Mouse (Mus musculus): ENCODE data around the gene Pde4d.

Pde4d gene

GRCm38 (mm10) chr13:109729612-109730011 lies 1279.9 kb downstream of the Pde4d start:
- in situ Hi-C loops (cut with MseI, MboI): loop anchor here (10.0 to 25.0 kb wide), 2 partner anchors 115 to 467 kb away; no protein-coding TSS in a partner anchor

DNA sequence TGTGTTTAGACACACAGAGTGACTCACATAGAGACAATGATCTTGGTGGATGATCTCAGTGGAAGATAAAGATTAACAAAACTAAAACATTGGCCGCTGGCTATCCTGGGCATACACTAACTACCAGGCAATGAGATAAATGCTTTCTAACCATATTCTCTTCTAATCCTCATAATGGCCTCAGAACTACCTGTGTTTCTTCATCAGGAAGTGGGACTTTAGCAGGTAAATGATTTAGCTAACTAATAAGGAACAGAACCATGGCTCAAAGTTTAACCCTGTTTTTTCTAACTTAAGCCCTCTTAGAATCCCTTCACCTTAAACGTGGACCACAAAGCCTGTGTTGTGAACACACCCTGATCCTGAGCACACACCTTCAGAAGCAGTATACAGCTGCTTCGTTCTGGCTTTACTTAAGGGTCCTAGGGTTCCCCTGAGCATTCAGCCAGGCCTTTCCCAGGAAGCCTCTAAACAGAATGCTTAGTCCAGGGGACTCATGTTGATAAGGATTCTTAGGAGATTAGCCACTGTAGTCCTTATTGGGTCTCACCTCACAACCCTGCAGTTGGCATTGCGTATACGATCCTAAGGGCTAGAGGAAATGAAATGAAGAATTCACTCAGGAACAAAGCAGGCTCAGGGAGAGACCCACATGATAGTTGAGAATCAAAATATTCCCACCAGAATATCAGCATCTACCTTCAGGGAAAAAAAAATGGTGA lies 1283.1 kb downstream of the Pde4d start:
- in situ Hi-C loops (cut with MseI, MboI): loop anchor here (10.0 to 25.0 kb wide), 2 partner anchors 118 to 471 kb away; no protein-coding TSS in a partner anchor

DNA sequence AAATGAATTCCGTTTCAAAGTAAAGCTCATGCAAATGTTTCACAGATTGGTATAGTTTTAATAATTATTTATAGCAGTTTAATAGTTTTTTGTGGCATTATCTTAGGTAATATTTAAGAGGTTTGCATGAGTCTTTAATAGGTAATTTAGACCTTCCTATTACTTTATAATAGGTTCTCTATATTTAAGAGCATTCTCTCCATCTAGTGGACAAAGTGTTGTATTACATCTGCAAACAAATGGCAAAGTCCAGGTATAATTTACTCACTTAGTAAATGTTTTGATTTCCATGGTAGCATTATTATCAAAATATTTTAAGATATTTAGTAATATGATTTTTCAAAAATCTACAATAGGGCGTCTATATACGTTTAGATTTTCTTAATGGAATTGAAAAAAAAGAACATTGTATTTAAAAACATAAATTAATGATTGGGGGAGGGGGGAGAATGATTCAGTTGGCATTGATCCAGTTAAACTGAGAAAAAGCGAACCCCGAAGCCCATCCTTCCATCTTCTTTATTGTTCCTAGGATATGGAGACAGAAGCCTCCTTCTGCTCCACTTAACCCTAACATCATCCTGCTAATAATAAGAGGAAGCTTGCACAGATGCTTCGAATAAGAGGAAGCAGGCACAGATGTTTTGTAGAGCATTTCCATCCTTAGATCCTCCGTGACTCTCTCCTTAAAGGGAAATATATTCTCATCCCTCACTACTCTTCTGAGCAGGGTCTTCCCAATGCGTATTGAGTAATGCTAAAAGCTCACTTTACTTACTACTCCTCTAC lies 1286.7 kb downstream of the Pde4d start:
- in situ Hi-C loops (cut with MseI, MboI): loop anchor here (5.0 to 25.0 kb wide), 3 partner anchors 119 to 474 kb away; no protein-coding TSS in a partner anchor

DNA sequence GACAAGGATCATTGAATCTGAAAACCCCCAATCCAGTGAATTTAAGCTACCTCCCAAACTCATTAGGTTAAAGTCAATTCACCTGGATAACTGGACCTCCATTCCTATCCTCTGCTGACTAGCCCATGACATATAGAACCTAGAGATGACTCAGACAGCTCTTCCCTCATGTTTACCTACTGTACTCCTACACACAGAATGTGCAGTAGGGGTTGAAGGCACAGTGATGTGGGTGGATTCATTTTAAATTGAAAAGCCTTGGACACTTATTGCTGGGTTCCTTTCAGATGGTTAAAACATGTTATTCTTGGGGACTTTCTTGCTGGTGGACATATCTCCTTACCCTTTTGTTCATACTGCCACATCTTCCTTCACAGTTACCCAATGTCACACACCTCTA lies 1296.7 kb downstream of the Pde4d start:
- in situ Hi-C loops (cut with MseI, MboI): loop anchor here in 1 of 2 experiments (25.0 kb wide), 1 partner anchor 484 kb away; no protein-coding TSS in a partner anchor

DNA sequence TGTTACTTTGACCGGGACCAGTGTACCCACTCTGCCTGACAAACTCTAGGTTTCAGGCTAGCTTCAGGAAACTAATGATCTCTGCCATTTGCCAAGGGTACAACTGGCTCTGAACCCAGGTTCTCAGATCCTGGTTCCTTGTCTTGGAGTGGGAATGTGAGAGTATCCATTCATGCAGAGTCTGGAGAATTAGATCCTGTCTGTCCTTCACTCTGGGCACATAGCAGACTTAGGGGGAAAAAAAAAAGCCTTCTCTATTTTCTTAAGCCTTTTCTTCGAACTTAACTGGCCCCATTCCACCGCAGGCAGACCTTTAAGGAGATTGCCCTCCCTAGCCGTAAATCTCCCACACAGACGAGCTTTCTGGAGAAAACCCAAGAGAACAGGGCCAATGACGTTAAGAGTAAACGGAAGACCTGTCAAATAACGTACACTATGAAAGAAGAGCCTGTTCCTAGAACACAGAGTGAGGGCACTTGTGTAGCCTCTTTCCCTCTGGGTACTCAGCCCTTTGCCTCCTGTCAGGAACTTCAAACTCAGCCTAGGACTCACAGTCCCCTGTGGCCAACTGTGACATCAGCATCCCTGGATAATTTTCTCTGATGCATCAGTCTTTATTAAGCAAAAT lies 1302.6 kb downstream of the Pde4d start:
- in situ Hi-C loops (cut with MseI, MboI): no loop called here

DNA sequence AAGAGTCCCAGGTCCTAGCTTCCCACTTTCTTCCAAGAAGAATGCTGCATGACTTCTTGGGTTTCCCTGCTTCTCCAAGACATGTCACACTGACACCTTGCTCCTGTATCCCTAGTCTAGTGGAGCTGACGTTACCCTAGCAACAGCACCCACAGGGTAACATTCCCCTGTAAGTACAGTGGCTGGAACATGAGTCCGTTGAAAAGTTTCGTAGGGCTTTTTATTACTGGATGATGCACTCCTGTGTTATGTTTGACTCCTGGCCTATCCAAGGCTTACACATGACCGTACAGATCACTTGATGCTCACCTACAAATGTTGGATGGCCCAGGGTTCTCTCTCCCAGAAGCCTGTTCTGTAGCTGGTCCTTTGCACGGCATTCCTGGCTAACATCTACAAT lies 1307.1 kb downstream of the Pde4d start:
- in situ Hi-C loops (cut with MseI, MboI): no loop called here

GRCm38 (mm10) chr13:109759201-109759600 lies 1309.5 kb downstream of the Pde4d start:
- in situ Hi-C loops (cut with MseI, MboI): no loop called here

GRCm38 (mm10) chr13:109761081-109761480 lies 1311.3 kb downstream of the Pde4d start:
- in situ Hi-C loops (cut with MseI, MboI): no loop called here

DNA sequence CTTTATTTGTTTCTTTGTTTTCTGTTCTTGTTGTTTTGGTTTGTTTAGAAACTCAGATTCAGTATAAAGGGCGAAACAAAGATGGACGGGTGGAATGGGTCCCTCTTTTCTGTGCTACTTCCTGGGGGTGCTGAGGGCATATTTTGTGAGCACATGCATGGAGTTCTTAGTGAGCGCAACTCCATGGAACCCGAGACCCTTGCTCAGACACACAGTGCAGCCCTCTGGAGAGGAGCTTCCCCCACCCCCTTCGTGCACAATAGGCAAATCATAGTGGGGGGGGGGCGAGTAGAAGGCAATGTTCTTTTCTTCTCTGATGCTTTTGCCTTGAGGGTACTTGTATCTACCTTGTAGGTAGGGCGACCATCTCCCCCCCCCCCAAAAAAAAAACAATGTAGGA lies 1325.0 kb downstream of the Pde4d start:
- in situ Hi-C loops (cut with MseI, MboI): loop anchor here (5.0 to 25.0 kb wide), 2 partner anchors 133 to 238 kb away; no protein-coding TSS in a partner anchor

DNA sequence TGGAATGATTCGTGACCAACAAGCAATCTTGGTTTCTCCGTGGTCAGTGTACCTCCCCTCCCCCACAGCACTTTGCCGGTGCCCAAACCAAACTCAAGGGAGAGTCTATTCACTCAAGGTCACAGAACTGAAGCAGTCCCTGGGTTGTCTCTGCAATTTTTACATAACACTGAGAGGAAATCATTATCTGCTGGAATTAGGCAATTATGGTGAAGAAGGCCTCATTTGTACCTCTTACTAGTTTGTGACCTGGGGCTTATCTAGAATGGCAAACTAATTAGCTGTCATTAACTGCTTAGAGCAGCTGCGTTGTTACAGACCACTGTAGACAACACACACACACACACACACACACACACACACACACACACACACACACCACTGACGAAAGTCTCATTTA lies 1325.4 kb downstream of the Pde4d start:
- in situ Hi-C loops (cut with MseI, MboI): loop anchor here (5.0 to 25.0 kb wide), 2 partner anchors 132 to 237 kb away; no protein-coding TSS in a partner anchor

DNA sequence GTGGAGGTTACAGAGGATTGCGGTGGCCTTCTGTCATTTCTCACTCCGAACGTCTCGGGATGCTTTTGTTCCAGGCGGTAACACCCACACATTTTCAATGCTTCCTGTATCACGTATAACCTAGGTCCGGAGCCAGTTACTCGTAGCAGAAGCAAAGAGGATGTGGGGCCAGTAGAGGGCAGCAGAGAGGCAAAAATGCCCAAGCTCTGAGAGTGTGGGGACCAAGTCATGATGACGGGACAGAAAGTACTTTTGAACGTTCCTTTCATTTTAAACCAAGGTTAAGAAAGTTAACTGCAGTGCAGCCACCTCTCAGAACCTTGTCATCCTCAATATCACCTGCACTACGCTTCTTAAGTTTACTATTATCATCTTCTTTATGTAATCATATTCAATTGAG lies 1326.4 kb downstream of the Pde4d start:
- in situ Hi-C loops (cut with MseI, MboI): loop anchor here (5.0 to 25.0 kb wide), 2 partner anchors 131 to 236 kb away; no protein-coding TSS in a partner anchor

GRCm38 (mm10) chr13:109776995-109777394 lies 1327.2 kb downstream of the Pde4d start:
- in situ Hi-C loops (cut with MseI, MboI): loop anchor here (5.0 to 25.0 kb wide), 2 partner anchors 130 to 235 kb away; no protein-coding TSS in a partner anchor

DNA sequence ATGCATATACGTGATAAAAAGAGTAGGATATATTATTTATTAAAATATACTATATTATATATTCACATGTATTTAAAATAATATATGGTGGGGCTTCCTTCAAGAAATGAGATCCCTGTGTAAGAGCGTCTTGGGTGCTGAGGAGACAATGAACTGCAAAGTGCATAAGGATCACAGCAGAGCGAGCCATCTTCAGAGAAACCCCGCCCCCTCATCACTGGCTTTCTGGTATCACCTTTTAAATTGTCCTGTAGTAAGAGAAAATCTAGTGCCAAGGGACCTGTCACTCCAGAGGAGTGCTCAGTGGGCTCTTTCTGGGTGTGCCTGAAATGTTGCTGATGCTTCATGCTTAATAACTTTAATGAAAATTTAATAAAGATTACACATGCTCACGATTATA lies 1327.7 kb downstream of the Pde4d start:
- in situ Hi-C loops (cut with MseI, MboI): loop anchor here (5.0 to 25.0 kb wide), 2 partner anchors 130 to 235 kb away; no protein-coding TSS in a partner anchor

DNA sequence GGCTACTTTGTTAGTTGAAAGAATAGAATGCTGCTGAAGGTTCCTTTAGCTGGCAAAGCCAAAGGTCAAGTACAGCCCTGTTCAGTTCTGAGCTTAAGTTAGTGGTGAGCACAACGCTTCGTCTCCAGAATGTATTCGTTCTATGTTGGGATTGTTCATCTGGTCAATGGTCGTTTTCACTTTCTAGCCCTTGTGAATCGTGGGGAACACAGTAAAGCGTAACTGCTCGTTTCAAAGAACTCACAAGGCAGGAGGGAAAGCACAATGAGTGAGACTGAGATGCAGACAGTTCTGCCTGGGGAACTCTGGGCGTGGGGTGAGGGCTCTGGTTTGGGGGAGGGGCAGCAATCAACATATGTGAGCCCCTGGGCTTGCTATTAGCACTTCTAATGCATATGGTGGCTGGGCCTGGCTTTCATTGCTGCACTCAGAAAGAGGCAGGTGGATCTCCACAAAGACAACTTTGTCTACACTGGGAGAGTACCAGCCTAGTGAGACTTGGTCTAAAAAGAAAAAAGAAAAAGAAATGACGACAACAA lies 1328.6 kb downstream of the Pde4d start:
- in situ Hi-C loops (cut with MseI, MboI): loop anchor here (5.0 to 25.0 kb wide), 2 partner anchors 129 to 234 kb away; no protein-coding TSS in a partner anchor

- in situ Hi-C loops (cut with MseI, MboI): loop anchor here (25.0 kb wide), 1 partner anchor 231 kb away; no protein-coding TSS in a partner anchor
Observed at GRCm38 (mm10) chr13:109781466-109781865, 1331.7 kb downstream of the Pde4d start.

- in situ Hi-C loops (cut with MseI, MboI): loop anchor here (25.0 kb wide), 1 partner anchor 224 kb away; no protein-coding TSS in a partner anchor
Observed at GRCm38 (mm10) chr13:109788604-109789003, 1338.9 kb downstream of the Pde4d start.

DNA sequence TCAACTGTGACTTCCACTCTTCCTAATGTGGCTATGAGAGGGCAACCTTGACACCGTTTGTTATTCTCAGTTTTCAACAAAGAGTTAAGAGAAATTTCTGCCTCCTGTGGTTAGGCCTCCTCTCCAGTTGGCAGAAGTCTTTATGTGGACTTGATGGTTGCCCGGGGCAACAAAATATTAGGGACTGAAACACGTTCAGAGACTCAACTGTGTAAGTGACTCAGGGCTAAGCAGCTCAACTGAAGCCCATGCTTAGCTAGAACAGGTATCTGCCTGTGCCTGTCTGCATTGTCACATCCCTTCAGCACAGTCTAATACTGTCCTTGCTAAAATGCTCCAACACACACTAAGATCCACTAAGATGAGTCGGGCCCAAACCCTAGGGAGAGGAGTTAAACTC lies 1339.4 kb downstream of the Pde4d start:
- in situ Hi-C loops (cut with MseI, MboI): loop anchor here (25.0 kb wide), 1 partner anchor 223 kb away; no protein-coding TSS in a partner anchor

GRCm38 (mm10) chr13:109790045-109790715 lies 1340.4 kb downstream of the Pde4d start:
- in situ Hi-C loops (cut with MseI, MboI): loop anchor here (25.0 kb wide), 1 partner anchor 222 kb away; no protein-coding TSS in a partner anchor

DNA sequence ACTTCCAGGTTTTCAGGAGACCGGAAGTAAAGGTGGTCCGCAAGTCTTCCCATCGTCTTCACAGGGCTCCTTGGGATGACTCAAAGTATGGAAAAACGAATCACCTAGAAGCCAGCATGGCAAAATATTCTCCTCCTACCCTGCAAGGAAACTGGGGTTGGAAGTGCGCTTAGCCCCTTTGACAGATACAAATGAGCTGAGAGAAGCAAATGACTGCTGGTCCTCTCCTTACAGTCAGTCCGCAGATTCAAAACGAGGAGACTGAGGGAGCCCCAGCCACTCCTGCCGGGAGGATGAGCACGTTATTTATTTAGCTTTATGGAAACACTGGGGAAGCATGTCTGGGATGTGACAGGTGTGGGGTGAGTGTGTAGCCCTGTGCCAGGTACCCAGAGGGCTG lies 1344.2 kb downstream of the Pde4d start:
- in situ Hi-C loops (cut with MseI, MboI): loop anchor here (25.0 kb wide), 1 partner anchor 218 kb away; no protein-coding TSS in a partner anchor

DNA sequence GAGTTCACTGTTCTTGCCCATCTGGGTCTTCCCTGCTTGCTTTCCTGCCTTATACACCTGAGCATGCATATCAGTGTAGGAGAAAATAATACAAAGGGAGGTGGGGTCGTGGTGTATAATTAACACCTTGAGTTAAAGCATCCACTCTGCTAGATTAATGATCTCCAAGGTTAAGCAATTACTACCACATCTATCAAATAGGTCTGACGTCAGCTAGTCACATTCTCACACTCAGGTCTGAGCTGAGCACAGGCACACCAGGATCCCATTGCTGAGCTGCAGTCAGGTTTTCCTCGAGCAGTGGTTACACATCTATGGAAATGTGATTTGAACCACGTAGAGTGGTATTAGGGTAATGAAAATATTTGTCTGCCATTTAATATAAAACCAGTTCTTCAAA lies 1348.9 kb downstream of the Pde4d start:
- in situ Hi-C loops (cut with MseI, MboI): loop anchor here (25.0 kb wide), 1 partner anchor 214 kb away; no protein-coding TSS in a partner anchor

Measured in mouse trophoblast stem cell (cell line).